Mouse (Mus musculus): ENCODE measurements around the gene Hint1. TPM values are rescaled to one million over a fixed set of nuclear protein-coding genes. Genes with fewer than 3 reads are reported as not detected.
"Not testable (repeated sequence)": the region's sequence is repeated elsewhere in the genome, so short reads cannot be mapped to it uniquely, and the experiment has no call there.

The Hint1 gene
- total RNA-seq, 1 experiment from 2014 or later, result 104 TPM

GRCm38 (mm10) chr11:54885406-54885805, 19.2 kb downstream of the Hint1 start:
- ATAC-seq (ENCODE audit: extremely low read depth, insufficient number of reproducible peaks, low FRiP score, poor library complexity, severe bottlenecking), result no peak

GRCm38 (mm10) chr11:54887927-54888326, 21.7 kb downstream of the Hint1 start:
- no peak for ATAC-seq (ENCODE audit: extremely low read depth, insufficient number of reproducible peaks, low FRiP score, poor library complexity, severe bottlenecking)

GRCm38 (mm10) chr11:54891341-54891740, 25.2 kb downstream of the Hint1 start:
- no peak for ATAC-seq (ENCODE audit: extremely low read depth, insufficient number of reproducible peaks, low FRiP score, poor library complexity, severe bottlenecking)

GRCm38 (mm10) chr11:54892091-54892490, 25.9 kb downstream of the Hint1 start:
- ATAC-seq (ENCODE audit: extremely low read depth, insufficient number of reproducible peaks, low FRiP score, poor library complexity, severe bottlenecking), result no peak

GRCm38 (mm10) chr11:54894589-54894988, 28.4 kb downstream of the Hint1 start:
- ATAC-seq (ENCODE audit: extremely low read depth, insufficient number of reproducible peaks, low FRiP score, poor library complexity, severe bottlenecking), result no peak

- ATAC-seq (ENCODE audit: extremely low read depth, insufficient number of reproducible peaks, low FRiP score, poor library complexity, severe bottlenecking), result not testable (repeated sequence)
These were observed 30.5 kb downstream of the Hint1 start for GRCm38 (mm10) chr11:54896646-54897045.

- ATAC-seq (ENCODE audit: extremely low read depth, insufficient number of reproducible peaks, low FRiP score, poor library complexity, severe bottlenecking), result no peak
These were observed 31.3 kb downstream of the Hint1 start for GRCm38 (mm10) chr11:54897470-54897869.

- no peak for ATAC-seq (ENCODE audit: extremely low read depth, insufficient number of reproducible peaks, low FRiP score, poor library complexity, severe bottlenecking)
These were observed 33.5 kb downstream of the Hint1 start for GRCm38 (mm10) chr11:54899657-54900056.

- ATAC-seq (ENCODE audit: extremely low read depth, insufficient number of reproducible peaks, low FRiP score, poor library complexity, severe bottlenecking), result no peak
These were observed 36.4 kb downstream of the Hint1 start, which contains the start of gene Gpx3 for GRCm38 (mm10) chr11:54902333-54903323. TSS of gene Gpx3 (plus strand) at chr11:54902453.

GRCm38 (mm10) chr11:54903339-54903738, 37.2 kb downstream of the Hint1 start:
- no peak for ATAC-seq (ENCODE audit: extremely low read depth, insufficient number of reproducible peaks, low FRiP score, poor library complexity, severe bottlenecking)

GRCm38 (mm10) chr11:54903940-54904706, 37.9 kb downstream of the Hint1 start:
- no peak for ATAC-seq (ENCODE audit: extremely low read depth, insufficient number of reproducible peaks, low FRiP score, poor library complexity, severe bottlenecking)

GRCm38 (mm10) chr11:54905086-54905485, 38.9 kb downstream of the Hint1 start:
- no peak for ATAC-seq (ENCODE audit: extremely low read depth, insufficient number of reproducible peaks, low FRiP score, poor library complexity, severe bottlenecking)

- no peak for ATAC-seq (ENCODE audit: extremely low read depth, insufficient number of reproducible peaks, low FRiP score, poor library complexity, severe bottlenecking)
These were observed 39.7 kb downstream of the Hint1 start for GRCm38 (mm10) chr11:54905931-54906330.

- ATAC-seq (ENCODE audit: extremely low read depth, insufficient number of reproducible peaks, low FRiP score, poor library complexity, severe bottlenecking), result no peak
These were observed 40.3 kb downstream of the Hint1 start for GRCm38 (mm10) chr11:54906466-54906865.

GRCm38 (mm10) chr11:54907259-54907658, 41.1 kb downstream of the Hint1 start:
- no peak for ATAC-seq (ENCODE audit: extremely low read depth, insufficient number of reproducible peaks, low FRiP score, poor library complexity, severe bottlenecking)

GRCm38 (mm10) chr11:54909273-54909672, 43.1 kb downstream of the Hint1 start:
- ATAC-seq (ENCODE audit: extremely low read depth, insufficient number of reproducible peaks, low FRiP score, poor library complexity, severe bottlenecking), result no peak

- ATAC-seq (ENCODE audit: extremely low read depth, insufficient number of reproducible peaks, low FRiP score, poor library complexity, severe bottlenecking), result no peak
These were observed 44.0 kb downstream of the Hint1 start for GRCm38 (mm10) chr11:54910081-54910665.

- ATAC-seq (ENCODE audit: extremely low read depth, insufficient number of reproducible peaks, low FRiP score, poor library complexity, severe bottlenecking), result no peak
These were observed 45.0 kb downstream of the Hint1 start for GRCm38 (mm10) chr11:54911201-54911600.

Measured in neutrophil, adult 5-6 weeks (primary cell).